Mouse (Mus musculus) ES-E14 (cell line): ENCODE results near the gene Sdhc. TPM values are rescaled to one million over a fixed set of nuclear protein-coding genes. Genes with fewer than 3 reads are reported as not detected.

ENCODE experiments used
- DNase-seq: peaks from one replicate; pipeline ENCODE4 v3.0.0-alpha.2; 2013; ENCODE audit warnings: low read depth, low spot score
- H3K27ac ChIP-seq: 2 replicates; pipeline ENCODE4 v1.5.1; 2012; ENCODE audit warnings: low read depth, mild to moderate bottlenecking, low read length, moderate library complexity, mixed read lengths; ENCODE audit not compliant: poor library complexity, insufficient read depth, severe bottlenecking
- H3K36me3 ChIP-seq: 2 replicates; pipeline ENCODE4 v1.6.1; 2012; ENCODE audit warnings: mild to moderate bottlenecking, low read length, moderate library complexity, mixed read lengths; ENCODE audit not compliant: control insufficient read depth, poor library complexity, insufficient read depth, severe bottlenecking
- H3K4me1 ChIP-seq, 2 experiments: fragments of 150-350 bp in 1 of 2; sonication (generic) in 1 of 2; 2 replicates each; pipeline ENCODE4 v1.6.1; 2012; ENCODE audit warnings: low read length in 2 of 2, mild to moderate bottlenecking in 1 of 2, mixed read lengths in 1 of 2; ENCODE audit not compliant: control insufficient read depth in 2 of 2, insufficient read depth in 2 of 2, poor library complexity in 1 of 2
- H3K4me3 ChIP-seq, 2 experiments: fragments of 150-350 bp in 1 of 2; sonication (generic) in 1 of 2; 2 replicates each; pipeline ENCODE4 v1.5.1; 2012; ENCODE audit warnings: low read length in 2 of 2, low read depth in 1 of 2, mild to moderate bottlenecking in 1 of 2, mixed read lengths in 1 of 2; ENCODE audit not compliant: insufficient read depth in 1 of 2, poor library complexity in 1 of 2, severe bottlenecking in 1 of 2
- H3K9ac ChIP-seq: 2 replicates; pipeline ENCODE4 v1.6.1; 2012; ENCODE audit warnings: low read depth, mild to moderate bottlenecking, low read length, mixed read lengths; ENCODE audit not compliant: poor library complexity, insufficient read depth, severe bottlenecking
- H3K9me3 ChIP-seq: fragments of 150-350 bp; sonication (generic); 2 replicates; pipeline ENCODE4 v1.6.1; 2012; ENCODE audit warnings: low read depth, mild to moderate bottlenecking, low read length; ENCODE audit not compliant: control insufficient read depth, insufficient read depth
- CHD2 ChIP-seq: IDR thresholded peaks from 2 replicates; pipeline ENCODE4 v1.6.1; 2014; ENCODE audit warnings: mild to moderate bottlenecking, low read depth, low read length, inconsistent platforms
- HCFC1 ChIP-seq: IDR thresholded peaks from 2 replicates; pipeline ENCODE4 v1.6.1; 2012; ENCODE audit warnings: low read length, inconsistent platforms, borderline replicate concordance; ENCODE audit not compliant: insufficient read depth
- MAFK ChIP-seq: IDR thresholded peaks from 2 replicates; pipeline ENCODE4 v1.6.1; 2014; ENCODE audit warnings: mild to moderate bottlenecking, low read depth, low read length, inconsistent platforms; ENCODE audit not compliant: insufficient read depth
- ZC3H11A ChIP-seq: IDR thresholded peaks from 2 replicates; pipeline ENCODE4 v1.6.1; 2012; ENCODE audit warnings: low read depth, mild to moderate bottlenecking, inconsistent platforms, low read length, borderline replicate concordance
- ZNF384 ChIP-seq: IDR thresholded peaks from 2 replicates; pipeline ENCODE4 v1.6.1; 2012; ENCODE audit warnings: low read depth, low read length, inconsistent platforms
- in situ Hi-C, 2 experiments: fragments of 600-800 bp; cut with MboI; formaldehyde crosslinking; loops; one replicate each; pipeline ENCODE4 v1.15.1; 2025; ENCODE audit warnings: low sequenced_read_pairs in 2 of 2, inconsistent platforms in 1 of 2; ENCODE audit not compliant: unreplicated experiment in 2 of 2
- total RNA-seq: library from RNA; depleted of rRNA; stranded (reverse); fragments of 300-350 nt; gene quantifications from 2 replicates; pipeline ENCODE4 v1.2.3, GENCODE M21; 2012

Gene Sdhc
- total RNA-seq, 1 experiment, result 55.0 TPM

- Histone ChIP-seq H3K9me3 (no peaks in the 10 kb centered on the region), H3K4me1 (peaks cover 0 to 7% of the 10 kb centered on the region in 2 experiments; a peak in 1 of 4 replicates), H3K9ac (no peak overlapping the region), H3K4me3 (no peak overlapping the region), H3K36me3 (no peaks in the 10 kb centered on the region), H3K27ac (no peak overlapping the region)
- no peak for TF ChIP-seq ZNF384
- no peak for TF ChIP-seq MAFK
- TF ChIP-seq HCFC1, result no peak
- TF ChIP-seq ZC3H11A, result no peak
- no peak for TF ChIP-seq CHD2
- no peak for DNase-seq
- in situ Hi-C loops, result no loop called here
Measured at GRCm38 (mm10) chr1:171162526-171162925, 12.1 kb upstream of the Sdhc start.

DNA sequence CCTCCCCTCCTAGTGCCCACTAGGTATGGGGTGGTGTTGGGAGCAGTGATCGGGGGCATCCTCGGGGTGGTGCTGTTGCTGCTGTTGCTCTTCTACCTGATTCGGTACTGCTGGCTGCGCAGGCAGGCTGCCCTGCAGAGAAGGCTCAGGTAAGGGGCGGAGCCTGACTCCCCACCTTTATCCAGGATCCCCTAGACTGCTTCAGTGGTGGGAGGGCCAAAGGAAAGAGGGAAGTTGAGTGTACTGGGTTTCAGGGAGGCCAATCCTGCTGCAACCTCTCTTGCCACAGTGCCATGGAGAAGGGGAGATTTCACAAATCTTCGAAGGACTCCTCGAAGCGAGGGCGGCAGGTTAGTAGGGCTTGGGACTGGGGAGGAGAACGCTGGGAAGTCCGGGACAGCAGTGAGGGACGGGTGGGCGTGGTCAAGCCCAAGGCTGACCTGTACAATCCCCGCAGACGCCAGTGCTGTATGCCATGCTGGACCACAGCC lies 9.1 kb upstream of the Sdhc start:
- Histone ChIP-seq H3K9ac (peak overlapping the region; percentile 13; the same call in 1 of the 2 replicates), H3K27ac (no peak overlapping the region), H3K36me3 (no peaks in the 10 kb centered on the region), H3K4me3 (peak overlapping the region; percentile 33 to 49), H3K9me3 (no peaks in the 10 kb centered on the region), H3K4me1 (peaks cover 0 to 8% of the 10 kb centered on the region in 2 experiments; a peak in 2 of 4 replicates)
- in situ Hi-C loops, result no loop called here
- TF ChIP-seq ZC3H11A, result no peak
- no peak for TF ChIP-seq ZNF384
- no peak for TF ChIP-seq CHD2
- no peak for TF ChIP-seq MAFK
- no peak for TF ChIP-seq HCFC1
- no peak for DNase-seq

DNA sequence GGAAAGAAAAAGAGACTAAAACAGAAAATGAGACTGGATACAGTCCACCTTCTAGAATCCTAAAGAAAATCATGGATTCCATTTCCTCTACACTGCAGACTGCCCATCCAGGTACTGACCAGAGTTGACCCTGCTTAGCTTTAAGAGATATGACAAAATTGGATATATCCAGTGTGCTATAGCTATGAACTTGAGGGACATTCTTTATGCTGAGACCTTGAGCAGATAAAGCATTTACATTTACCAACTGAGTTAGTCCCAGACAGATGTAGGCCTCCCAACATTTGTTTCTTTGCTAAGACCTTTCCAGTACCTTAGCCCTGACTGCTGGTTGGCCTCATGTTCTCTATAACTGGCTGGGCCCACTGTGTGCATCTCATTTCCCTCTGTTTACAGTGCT lies 7.6 kb upstream of the Sdhc start:
- TF ChIP-seq HCFC1 (no peak), ZC3H11A (no peak), CHD2 (no peak), ZNF384 (no peak), MAFK (no peak)
- H3K9ac ChIP-seq, result no peak overlapping the region
- no peak for DNase-seq
- peaks cover 0 to 8% of the 10 kb centered on the region in 2 experiments; a peak in 2 of 4 replicates for H3K4me1 ChIP-seq
- H3K4me3 ChIP-seq, result no peak overlapping the region
- H3K36me3 ChIP-seq, result no peaks in the 10 kb centered on the region
- no peak overlapping the region for H3K27ac ChIP-seq
- in situ Hi-C loops, result no loop called here
- H3K9me3 ChIP-seq, result no peaks in the 10 kb centered on the region

DNA sequence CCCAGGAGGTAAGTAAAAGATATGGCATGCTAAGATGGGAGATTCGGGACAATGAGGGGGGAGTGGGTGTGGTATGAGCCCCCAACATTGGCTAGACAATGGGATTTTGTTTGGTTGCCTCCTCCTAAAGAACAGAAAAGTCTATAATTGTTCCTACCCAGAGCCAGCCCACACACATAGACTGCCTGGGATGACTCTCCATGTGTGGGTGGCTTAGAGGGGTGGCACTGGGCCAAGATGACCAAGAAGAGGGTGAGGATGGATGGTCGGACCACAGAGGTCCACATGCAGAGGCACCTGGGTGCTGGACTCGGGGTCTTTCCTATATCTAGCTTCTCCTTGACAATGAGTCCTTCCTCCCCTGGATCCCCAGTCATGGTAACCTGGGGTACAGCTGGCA lies 6.2 kb upstream of the Sdhc start:
- Histone ChIP-seq H3K36me3 (no peaks in the 10 kb centered on the region), H3K9me3 (no peaks in the 10 kb centered on the region), H3K27ac (no peak overlapping the region), H3K9ac (no peak overlapping the region), H3K4me3 (no peak overlapping the region), H3K4me1 (peaks cover 0 to 8% of the 10 kb centered on the region in 2 experiments; a peak in 2 of 4 replicates)
- DNase-seq, result no peak
- in situ Hi-C loops, result no loop called here
- TF ChIP-seq CHD2 (no peak), MAFK (no peak), HCFC1 (no peak), ZC3H11A (no peak), ZNF384 (no peak)

GRCm38 (mm10) chr1:171151966-171152365 lies 1.6 kb upstream of the Sdhc start:
- Histone ChIP-seq H3K9ac (no peak overlapping the region), H3K9me3 (no peaks in the 10 kb centered on the region), H3K36me3 (no peaks in the 10 kb centered on the region), H3K4me1 (peaks cover 2 to 3% of the 10 kb centered on the region in 2 experiments; a peak in 2 of 4 replicates), H3K4me3 (no peak overlapping the region), H3K27ac (no peak overlapping the region)
- in situ Hi-C loops, result no loop called here
- DNase-seq, result no peak
- no peak for TF ChIP-seq ZC3H11A
- no peak for TF ChIP-seq CHD2
- TF ChIP-seq MAFK, result no peak
- no peak for TF ChIP-seq ZNF384
- TF ChIP-seq HCFC1, result no peak
